Mouse (Mus musculus) CD4-positive helper T cell, adult 2 months (primary cell): ENCODE data around the gene Eya3.
"Not testable (repeated sequence)": the region's sequence is repeated elsewhere in the genome, so short reads cannot be mapped to it uniquely, and the experiment has no call there.

Experiments
- DNase-seq: peaks from one replicate; pipeline ENCODE4 v3.0.0-alpha.2; 2012; ENCODE audit warnings: low read depth, missing footprints, low spot score

The Eya3 gene

DNA sequence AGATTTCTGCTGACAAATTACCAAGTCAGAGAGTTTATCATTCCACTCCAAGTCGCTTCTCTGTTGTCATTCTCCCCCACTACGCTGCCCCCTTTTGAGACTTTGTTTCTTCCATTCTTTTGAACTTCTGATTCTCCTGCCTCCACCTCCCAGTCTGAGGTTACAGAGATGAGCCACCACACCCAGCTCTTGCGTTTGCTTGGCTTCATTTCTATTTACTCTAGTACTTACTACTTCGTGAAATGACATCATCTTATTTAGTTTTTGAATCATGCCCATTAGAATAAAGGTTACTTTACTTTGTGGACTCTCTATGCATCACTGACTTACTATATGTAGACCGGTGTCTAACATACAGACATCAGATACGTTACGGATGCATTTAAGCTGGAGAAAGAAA is 8.7 kb downstream of the Eya3 start:
- peak; percentile 33 for DNase-seq

DNA sequence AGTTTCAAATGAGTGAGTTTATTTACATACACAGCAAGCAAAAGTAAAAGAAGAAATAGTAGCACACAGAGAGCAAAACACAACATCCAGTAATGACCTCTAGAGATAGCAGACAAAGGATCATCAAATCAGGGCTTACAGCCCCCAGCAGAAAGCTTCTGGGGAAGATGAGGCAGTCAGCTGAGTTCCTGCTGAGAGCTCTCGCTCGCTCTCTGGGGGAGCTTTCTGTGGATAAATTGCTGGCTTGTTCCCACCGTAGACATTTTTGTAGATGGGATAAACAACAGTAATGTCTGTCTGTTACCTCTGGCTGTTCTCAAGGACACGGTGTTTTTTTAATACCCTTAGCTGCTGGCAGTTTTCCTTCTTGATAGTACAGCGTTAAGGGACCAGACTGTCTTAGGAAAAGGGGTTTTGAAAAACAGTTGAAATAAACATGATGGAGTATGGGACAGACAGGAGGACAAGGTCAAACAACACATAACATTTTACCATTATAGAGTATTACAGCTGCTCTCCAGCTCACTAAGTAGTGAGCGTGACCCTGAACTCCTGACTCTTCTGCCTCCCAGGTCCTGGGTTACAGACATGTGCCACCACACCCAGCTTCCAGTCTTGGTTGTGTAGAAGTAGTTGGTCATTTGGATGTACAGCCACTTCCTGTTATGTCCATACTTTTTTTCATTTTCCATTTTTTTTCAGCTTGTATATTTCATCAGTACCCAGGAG is 10.6 kb downstream of the Eya3 start:
- no peak for DNase-seq

DNA sequence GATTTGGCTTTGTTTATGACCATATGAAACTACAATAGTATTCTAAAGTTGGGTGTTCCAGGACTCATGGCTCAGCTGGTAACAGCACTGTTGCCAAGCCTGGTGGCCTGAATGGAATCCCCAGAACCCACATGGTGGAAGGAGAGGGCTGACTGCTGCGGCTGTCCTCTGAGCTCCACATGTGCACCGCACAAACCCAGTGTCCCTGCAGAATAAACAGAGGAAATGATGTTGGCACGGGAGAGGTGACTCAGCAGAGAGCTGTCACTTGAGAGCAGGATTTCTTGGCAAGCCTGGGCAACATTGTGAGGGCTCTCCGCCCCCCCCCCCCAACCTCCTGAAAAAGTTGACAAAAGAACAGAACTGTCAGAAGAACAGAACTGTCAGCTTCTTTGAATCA is 14.1 kb downstream of the Eya3 start:
- DNase-seq, result no peak

DNA sequence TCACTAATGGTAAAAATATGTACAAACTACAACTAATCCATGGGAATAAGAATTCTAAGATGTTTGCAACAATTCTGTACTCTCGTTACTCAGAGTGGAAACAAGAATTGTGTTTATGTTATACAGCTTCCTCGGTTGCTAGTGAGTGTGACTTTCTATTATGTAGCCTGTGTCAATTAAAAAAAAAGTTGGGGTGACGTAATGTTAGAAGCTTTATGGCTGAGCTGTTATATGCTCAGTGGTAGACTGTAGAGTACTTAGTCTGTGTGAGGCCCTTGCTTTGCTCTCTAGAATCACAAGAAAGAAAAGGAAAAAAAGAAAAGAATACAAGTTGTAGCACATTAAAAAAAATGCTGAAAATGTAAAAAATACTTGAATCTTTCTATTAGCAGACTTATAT is 15.0 kb downstream of the Eya3 start:
- DNase-seq, result no peak

DNA sequence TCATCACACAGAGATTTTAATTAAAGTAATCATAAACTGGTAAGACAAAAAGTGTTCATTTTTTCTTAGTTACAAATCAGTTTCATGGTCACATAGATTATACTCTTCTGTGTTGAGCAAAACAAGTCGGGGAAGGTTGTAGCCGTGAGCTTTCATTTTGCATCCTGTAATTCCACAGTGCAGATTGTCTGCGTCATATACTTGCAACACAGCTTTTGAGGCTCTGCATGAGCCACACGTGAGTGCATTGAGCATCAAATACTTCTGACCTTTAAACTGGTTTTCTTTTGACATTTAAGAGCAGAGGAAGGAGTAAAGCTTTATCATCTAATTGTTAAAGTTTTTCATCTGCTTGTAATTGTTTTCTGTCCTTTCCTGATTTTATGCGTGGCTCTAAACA is 16.5 kb downstream of the Eya3 start:
- peak; percentile 32 for DNase-seq

DNA sequence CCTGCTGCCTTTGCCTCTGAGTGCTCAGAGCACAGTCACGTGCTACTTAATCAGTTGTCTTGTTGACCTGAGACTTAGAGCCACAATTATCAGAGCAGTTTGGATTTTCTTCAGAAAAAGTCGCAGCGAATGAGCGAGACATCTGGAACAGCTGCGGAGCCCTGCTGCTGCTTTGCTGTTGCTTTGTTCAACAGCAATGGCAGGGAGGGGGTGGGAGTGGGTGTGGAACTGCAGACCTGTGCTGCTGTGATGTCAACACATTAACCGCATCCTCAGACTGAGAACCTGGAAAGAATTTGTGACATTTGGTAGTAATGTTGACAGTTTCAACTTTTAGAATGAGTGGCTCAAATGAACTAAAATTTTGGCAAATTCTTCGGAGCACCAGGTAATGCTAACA is 20.3 kb downstream of the Eya3 start:
- DNase-seq, result peak; percentile 78

DNA sequence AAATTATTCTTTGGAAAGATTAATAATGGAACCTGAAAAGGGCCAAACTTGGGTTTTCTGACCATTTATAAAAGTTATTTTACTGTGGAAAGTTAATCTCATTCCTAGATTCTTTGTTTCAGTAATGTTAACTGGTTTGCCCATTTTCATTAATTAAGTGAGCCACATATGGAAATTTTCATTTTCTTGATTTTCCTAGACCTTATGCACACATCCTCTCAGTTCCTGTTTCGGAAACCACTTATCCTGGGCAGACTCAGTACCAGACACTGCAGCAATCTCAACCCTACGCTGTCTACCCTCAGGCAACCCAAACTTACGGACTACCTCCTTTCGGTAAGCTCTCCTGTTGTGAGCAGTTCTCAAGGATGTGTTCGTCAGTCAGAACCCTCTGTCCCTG is 33.9 kb downstream of the Eya3 start:
- no peak for DNase-seq

DNA sequence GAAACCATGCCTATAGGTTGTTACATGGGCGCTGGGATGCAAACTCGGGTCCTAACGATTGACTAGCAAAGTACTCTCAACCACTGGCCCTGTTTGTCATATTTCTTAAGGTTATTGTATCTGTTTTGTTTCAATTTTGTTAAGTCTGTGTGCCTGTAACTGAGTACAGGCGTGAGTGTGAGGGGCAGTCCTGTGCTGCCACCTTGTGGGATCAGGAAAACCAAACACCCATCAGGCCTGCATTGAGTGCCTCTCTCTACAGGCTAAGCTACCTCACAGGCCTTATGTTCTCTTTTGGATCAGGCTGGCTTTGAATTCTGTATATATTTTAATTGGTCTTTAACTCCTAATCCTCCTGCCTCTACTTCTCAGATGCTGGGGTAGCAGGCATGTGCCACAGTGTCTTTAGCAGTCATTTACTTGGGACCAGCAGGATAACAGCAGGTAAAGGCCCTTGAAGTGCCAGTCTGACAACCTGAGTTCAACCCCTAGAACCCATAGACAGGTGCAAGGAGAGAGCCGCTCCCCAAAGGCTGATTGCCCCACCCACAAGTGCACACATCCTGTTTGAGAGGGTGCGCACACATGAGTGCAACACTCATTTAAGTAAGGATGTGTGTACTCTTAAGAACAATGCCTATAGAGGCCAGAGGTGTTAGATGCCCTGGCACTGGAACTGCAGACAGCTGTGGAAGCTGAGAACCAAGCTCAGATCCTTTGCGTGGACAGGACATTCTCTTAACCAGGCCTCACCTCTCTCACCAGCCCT is 38.2 kb downstream of the Eya3 start:
- DNase-seq, result peak; percentile 63

DNA sequence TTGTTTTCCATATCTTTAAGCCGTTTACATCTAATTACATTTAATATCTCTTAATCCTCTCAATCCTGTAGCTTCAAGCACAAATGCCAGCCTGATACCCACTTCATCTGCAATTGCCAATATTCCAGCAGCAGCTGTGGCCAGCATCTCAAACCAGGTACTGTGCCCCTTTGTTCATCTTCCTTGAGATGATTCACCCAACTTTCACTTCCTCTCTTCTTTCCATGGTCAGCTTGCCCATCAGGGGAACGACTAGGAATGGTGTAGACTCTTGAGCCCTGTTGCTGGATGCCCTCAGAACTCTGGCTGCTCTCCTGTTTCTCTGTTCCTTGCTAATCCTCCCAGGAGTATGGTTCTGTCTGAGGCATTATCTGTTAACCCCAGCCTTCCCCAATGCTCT is 50.8 kb downstream of the Eya3 start:
- no peak for DNase-seq

DNA sequence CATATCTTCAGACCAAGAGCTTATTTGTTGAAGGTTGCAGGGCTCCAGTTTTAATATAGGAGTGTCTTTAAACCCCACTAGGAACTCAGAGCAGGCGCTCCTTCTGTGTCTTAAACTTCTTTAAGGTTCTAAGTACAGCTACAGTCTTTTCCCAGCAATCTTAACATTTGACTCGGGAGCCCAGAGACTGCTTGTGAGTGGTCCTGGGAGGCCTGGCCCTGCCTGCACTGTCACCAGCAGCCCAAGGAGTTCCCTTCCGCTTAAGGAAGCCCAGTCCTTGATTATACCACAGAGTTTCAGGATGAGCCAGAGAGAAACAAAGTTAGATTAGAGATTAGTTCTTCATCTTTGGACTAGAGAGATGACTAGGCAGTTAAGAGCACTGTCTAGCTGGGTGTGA is 54.6 kb downstream of the Eya3 start:
- DNase-seq, result no peak

DNA sequence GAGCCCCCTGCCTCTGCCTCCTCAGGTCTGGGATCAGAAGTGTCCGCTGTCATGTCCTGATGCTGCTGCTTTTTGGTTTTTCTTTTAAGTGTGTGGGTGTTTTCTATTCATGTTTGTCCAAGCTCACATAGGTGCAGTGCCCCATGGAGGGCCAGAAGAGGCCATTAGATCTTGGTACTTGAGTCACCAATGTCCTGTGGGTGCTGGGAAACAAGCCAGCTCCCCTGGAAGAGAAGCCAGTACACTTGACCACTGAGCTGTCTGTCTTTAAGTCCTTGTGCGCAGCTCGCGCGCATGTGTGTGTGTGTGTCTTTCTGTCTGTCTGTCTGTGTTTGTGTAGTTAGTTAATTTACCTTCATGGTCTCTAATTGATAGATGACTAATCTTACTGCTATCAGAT is 63.3 kb downstream of the Eya3 start:
- DNase-seq, result no peak

DNA sequence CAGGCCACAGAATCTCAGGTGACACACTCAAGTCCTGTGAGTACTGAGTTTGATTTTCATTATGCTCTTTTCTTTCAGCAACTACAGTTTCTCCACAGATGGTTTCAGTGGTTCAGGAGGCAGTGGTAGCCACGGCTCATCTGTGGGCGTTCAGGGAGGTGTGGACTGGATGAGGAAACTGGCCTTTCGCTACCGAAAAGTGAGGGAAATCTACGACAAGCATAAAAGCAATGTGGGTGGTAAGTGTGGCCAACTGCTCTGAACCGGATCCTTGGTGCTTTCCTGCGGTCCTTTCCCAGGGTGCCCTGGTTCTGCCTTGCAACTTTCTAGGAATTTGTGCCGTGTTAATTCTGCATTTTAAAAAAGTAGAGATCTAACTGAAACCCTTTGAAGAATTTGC is 68.1 kb downstream of the Eya3 start:
- DNase-seq, result no peak

DNA sequence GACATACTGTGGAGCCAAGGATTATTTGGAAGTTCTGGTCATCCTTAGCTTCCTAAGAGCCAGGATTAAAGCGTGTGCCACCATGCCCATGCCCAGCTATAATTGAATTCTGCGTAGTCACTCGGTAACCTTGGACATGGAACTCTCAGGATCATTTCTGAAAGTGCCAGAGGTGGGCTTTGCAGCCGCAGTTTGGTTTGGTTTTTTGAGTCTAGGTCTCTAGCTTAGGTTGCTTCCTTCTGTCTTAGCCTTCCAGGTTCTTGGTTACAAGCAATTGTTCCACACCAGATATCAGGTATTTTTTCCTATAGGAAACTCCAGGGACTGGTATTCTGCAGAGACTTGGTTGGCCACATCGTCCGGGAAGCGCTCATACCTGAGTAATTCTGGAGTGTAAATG is 74.4 kb downstream of the Eya3 start:
- no peak for DNase-seq

DNA sequence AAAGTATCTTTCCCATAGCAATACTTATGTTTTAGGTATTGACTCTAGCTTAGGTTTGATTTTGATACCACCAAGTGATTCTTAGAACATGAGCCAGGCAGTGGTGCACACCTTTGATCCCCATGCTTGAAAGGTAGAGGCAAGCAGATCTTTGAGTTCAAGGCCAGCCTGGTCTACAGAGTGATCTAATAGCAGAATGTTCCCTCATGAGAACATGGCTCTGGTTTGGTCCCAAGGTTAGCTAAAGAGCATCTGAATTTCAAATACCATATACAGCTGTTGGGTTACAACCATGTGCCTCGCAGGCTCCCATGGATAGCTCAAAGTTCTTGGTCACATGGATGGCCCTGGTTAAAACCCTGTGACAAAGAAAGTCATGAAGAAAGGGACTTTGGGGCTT is 79.5 kb downstream of the Eya3 start:
- no peak for DNase-seq

DNA sequence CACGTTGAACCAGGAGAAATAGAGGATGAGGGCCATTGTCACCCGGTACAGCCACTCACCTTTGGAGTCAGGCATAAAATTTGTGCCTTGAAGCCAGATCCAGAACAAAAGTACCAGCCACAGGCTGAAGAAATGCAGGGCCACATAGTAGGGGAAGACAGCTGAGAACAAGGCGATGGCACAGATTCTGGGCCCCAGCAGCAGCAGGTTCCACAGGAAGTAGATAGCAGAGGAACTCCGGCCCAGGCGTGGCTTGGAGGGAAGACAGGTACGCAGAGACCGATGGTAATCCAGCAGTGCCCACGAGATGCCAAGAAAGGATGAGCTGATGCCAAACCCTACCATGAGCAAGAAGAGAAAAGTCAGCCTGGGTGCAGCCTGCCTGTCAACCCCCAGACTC is 89.4 kb downstream of the Eya3 start:
- DNase-seq, result no peak

DNA sequence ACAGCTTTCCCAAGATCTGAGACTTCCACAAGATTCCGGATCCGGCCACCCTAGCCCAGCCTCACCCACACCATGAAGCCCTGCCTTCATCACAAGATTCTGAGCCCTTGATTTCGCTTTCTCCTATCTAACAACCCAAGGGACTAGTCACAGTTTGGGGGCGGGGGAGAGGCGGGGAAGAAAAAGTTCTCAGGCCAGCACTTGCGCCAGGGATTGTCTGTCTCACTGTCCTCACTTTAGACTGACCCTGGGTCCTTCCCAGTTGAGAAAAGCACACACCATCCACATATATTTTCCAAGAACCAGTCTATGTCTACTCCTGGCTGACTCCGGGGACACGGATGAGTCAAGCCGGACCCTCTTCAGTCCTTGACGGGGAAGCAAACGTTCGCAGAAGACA is 92.8 kb downstream of the Eya3 start:
- no peak for DNase-seq

DNA sequence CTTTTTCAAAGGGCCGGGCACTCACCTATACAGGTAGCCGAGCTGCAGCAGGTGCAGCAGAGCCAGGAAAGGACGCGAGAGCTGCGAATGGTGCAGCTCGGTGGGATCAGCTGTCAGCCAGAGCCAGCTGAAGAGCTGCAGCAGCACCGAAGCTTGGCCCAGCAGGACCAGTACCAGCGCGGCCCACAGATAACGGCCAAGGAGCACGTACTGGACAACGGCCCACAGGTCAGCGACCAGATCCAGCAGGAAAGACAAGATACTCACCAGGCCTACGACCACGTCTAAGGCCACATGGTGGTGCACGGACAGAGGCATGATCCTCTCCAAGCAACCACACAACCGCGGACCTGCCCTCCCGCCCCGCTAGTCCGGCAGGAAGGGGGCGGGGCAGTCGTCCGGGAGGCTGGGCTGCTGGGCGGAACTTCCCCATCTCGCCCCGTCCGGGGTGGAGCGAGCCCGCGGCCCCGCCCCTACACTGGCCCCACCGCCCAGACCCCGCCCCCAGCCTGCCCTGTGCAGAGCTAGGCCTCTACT is 93.4 kb downstream of the Eya3 start, which contains the start of gene Xkr8:
TSS of gene Xkr8 (minus strand) at position 399 of the 537 bp plus-strand sequence.
- peak; percentile 85 for DNase-seq

DNA sequence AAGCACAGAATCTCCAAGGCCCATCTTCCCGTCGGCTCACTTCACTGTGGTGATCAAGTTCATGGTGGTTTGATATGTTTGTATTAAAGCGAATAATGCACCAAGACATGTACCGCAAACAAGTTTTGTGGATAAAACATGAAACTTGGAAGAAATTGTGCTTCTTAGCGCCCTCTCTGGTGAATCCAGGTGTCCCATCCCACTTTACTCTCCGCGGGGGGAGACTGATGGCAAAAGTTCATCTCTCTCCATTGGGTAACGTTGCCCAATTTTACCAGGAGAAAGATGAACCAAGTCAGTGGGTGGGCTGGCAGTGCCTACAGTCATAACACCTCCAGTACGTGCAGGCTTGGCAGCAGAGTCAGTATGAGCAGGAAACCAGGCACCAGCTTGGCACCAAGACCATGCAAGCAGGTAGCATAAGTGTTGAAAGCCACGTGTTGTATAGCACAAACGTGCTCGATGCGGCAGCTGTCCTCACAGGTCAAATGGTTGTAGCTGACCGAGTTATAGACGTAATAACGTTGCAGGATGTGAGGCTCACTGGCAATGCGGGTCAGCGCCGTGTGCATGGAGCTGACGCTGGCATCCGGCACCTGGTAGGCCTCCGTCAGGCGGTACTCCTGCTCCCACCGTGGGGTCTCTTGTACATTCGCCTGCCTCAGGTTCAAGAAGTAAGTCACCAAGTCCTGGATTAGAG is 94.4 kb downstream of the Eya3 start:
- DNase-seq, result no peak

DNA sequence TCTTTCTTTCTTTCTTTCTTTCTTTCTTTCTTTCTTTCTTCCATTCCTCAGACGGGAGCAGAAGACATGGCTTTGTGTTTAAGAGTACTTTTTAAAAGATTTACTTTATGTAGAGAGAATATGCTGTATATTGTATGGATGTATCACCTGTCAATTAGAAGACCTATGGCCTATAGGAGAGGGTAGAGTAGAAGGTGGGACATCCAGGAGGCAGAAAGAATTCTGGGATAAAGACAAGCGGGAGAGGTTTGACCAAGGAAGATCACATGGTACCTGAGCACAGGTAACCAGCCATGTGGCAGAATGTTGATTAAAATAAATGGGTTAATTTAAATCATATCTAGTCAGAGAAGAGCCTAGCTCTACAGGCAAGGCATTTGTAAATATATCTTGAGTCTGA is 96.0 kb downstream of the Eya3 start:
- DNase-seq, result no peak

DNA sequence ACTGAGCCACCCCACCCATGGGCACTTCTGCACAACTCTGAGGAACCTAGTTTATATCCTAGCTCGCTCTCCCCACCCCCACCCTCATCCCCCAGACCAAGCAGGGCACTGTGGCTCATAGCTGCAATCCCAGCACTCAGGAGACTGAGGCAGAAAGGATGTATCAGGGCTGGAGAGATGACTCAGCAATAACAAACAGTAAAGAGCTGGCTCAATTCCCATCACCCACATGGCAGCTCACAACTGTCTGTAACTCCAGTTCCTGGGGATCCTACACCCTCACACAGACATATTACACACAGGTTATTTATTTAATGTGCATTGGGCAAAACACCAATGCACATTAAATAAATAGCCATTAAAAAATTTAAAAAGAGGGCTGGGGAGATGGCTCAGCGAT is 96.6 kb downstream of the Eya3 start:
- DNase-seq, result no peak

DNA sequence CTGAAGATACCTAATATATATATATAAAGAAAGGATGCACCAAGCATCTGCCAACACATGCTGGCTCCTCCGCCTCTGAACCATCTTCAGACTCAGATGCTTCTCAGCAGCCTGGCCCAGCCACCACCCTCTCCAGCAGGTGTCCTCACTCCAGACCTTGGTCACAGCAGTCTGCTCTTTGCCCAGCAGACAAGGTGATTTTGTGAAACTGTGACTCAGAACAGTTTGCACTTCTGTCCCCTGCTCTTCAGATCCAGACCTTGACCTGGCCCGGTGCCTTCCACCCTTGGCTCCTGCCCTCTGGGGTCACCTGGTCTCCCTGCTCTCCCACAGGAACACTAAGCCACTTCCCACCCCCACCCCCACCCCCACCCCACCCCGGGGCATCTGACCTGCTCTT is 97.1 kb downstream of the Eya3 start:
- no peak for DNase-seq

DNA sequence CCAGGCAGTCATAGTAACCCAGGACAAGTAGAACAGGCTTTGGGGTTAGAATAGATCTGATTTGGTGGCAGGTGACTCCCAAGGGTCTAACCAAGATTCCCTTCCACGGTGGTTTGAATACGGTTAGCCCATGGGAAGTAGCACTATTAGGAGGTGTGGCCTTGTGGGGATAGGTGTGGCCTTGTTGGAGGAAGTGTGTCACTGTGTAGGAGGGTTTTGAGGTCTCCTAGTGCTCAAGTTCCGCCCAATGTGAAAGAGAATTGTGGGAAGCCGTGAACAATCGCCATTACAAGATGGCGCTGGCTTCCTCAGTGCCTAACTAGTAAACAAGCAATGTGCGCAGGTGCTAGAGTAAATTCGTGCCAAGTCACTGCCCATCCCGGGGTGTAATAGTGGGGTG is 98.4 kb downstream of the Eya3 start:
- not testable (repeated sequence) for DNase-seq
